Mouse (Mus musculus) skeletal muscle tissue, postnatal 0 days (tissue): Measurements from ENCODE around the gene Sh3gl3. TPM values are rescaled to one million over a fixed set of nuclear protein-coding genes. Genes with fewer than 3 reads are reported as not detected.

ENCODE experiments used
- polyA plus RNA-seq: library from polyadenylated mRNA; unstranded; fragments of >200 nt; fragmentation: Nextera tagmentation; extraction: Ambion mirVana; gene quantifications from 2 replicates; pipeline ENCODE4 v1.2.1, GENCODE M21; 2015

The Sh3gl3 gene
- 5.0 and 5.9 TPM in 2 replicates for polyA plus RNA-seq

GRCm38 (mm10) chr7:82173540-82173939 is at the start of gene Sh3gl3:
Gene Sh3gl3, plus strand, starts transcription at chr7:82173840.

GRCm38 (mm10) chr7:82335211-82336121 is 161.8 kb downstream of the Sh3gl3 start, which contains the start of gene Adamtsl3:
Gene Adamtsl3, plus strand, starts transcription at chr7:82335694.

Other genes starting within 250 kb of the Sh3gl3 start
- gene Hdgfl3, start 239.4 kb upstream of the Sh3gl3 start, polyA plus RNA-seq = 6.6 and 7.9 TPM in 2 replicates
- gene Bnc1, start 181.5 kb upstream of the Sh3gl3 start, polyA plus RNA-seq = 0.04 and 0.06 TPM in 2 replicates
- gene Adamtsl3, start 161.9 kb downstream of the Sh3gl3 start, polyA plus RNA-seq = 1.6 and 1.7 TPM in 2 replicates